ENCODE assay signal across 8 mouse cellular contexts in genomic region chr5:16309168-16310006, GRCm38 (mm10).
DNase-seq lines count a peak whose midpoint lies in the region; ATAC-seq and TF ChIP-seq lines count a peak whose summit lies in the region.

No protein-coding gene starts in this region.

- no peak overlapping the region for H3K4me3 ChIP-seq in heart, embryonic 10.5 days
- H3K4me3 ChIP-seq in cerebellum, adult 2 months (replicated peaks; ENCODE audit: insufficient read depth, low read depth, low read length), result no peak overlapping the region
- H3K4me3 ChIP-seq in intestine, embryonic 14.5 days (ENCODE audit: low read depth, low read length), result no peak overlapping the region
- no peak overlapping the region for H3K4me3 ChIP-seq in left cerebral cortex, adult 2 months
- no peak overlapping the region for H3K4me3 ChIP-seq in midbrain, embryonic 12.5 days
- no peak overlapping the region for H3K4me3 ChIP-seq in small intestine, adult 2 months (ENCODE audit: low read depth, low read length)

- peak; percentile 62; the same call in 1 of the 2 replicates for ATAC-seq in intestine, embryonic 14.5 days (replicated peaks; ENCODE audit: low FRiP score, low TSS enrichment, low read depth)
- ATAC-seq in midbrain, embryonic 12.5 days (ENCODE audit: low FRiP score, low read depth), result peak; percentile 87

- peak; percentile 87 for DNase-seq in heart, adult 11 months
- DNase-seq in heart, embryonic 10.5 days (ENCODE audit: low spot score), result no peak
- DNase-seq in cerebellum, adult 2 months, result peak; percentile 42 to 58
- DNase-seq in frontal cortex, adult 2 months (ENCODE audit: extremely low spot score in 1 of 2, low spot score in 1 of 2), result peak; percentile 25 to 87
- DNase-seq in intestine, embryonic 14.5 days (ENCODE audit: low spot score), result peak; percentile 68
- DNase-seq in left cerebral cortex, adult 2 months (ENCODE audit: extremely low spot score in 1 of 2, low spot score in 2 of 2), result peak; percentile 72 to 74

- H3K9me3 ChIP-seq in heart, embryonic 10.5 days, result no peaks in the 10 kb centered on the region
- no peaks in the 10 kb centered on the region for H3K9me3 ChIP-seq in intestine, embryonic 14.5 days (ENCODE audit: control insufficient read depth, low read length)
- no peaks in the 10 kb centered on the region for H3K9me3 ChIP-seq in midbrain, embryonic 12.5 days

- no peak overlapping the region for H3K27ac ChIP-seq in heart, embryonic 10.5 days
- no peak overlapping the region for H3K27ac ChIP-seq in cerebellum, adult 2 months (ENCODE audit: insufficient read depth, low read length)
- H3K27ac ChIP-seq in intestine, embryonic 14.5 days (ENCODE audit: low read depth), result no peak overlapping the region
- H3K27ac ChIP-seq in left cerebral cortex, adult 2 months, result no peak overlapping the region
- no peak overlapping the region for H3K27ac ChIP-seq in midbrain, embryonic 12.5 days (replicated peaks)
- H3K27ac ChIP-seq in small intestine, adult 2 months (ENCODE audit: insufficient read depth, low read depth, low read length), result no peak overlapping the region

- no peaks in the 10 kb centered on the region for H3K4me1 ChIP-seq in heart, embryonic 10.5 days
- H3K4me1 ChIP-seq in cerebellum, adult 2 months (ENCODE audit: control insufficient read depth, insufficient read depth, low read length), result no peaks in the 10 kb centered on the region
- H3K4me1 ChIP-seq in intestine, embryonic 14.5 days (replicated peaks; ENCODE audit: control insufficient read depth, insufficient read depth, low read length), result no peaks in the 10 kb centered on the region
- no peaks in the 10 kb centered on the region for H3K4me1 ChIP-seq in midbrain, embryonic 12.5 days
- H3K4me1 ChIP-seq in small intestine, adult 2 months (ENCODE audit: control insufficient read depth, insufficient read depth, insufficient read length, low read length), result no peaks in the 10 kb centered on the region

- H3K9ac ChIP-seq in intestine, embryonic 14.5 days (ENCODE audit: low read length), result no peak overlapping the region
- no peak overlapping the region for H3K9ac ChIP-seq in midbrain, embryonic 12.5 days (replicated peaks)

- WGBS in heart, embryonic 10.5 days, result 49% methylated on average over 7 of the region's 7 CpGs
- WGBS in cerebellum, adult 2 months, result 42% methylated on average over 7 of the region's 7 CpGs
- 41% methylated on average over 7 of the region's 7 CpGs for WGBS in intestine, embryonic 14.5 days
- 43% methylated on average over 7 of the region's 7 CpGs for WGBS in midbrain, embryonic 12.5 days
- WGBS in small intestine, adult 2 months, result 35% methylated on average over 7 of the region's 7 CpGs

- no peak overlapping the region for H3K4me2 ChIP-seq in intestine, embryonic 14.5 days (ENCODE audit: low read length)
- H3K4me2 ChIP-seq in midbrain, embryonic 12.5 days (replicated peaks), result no peak overlapping the region

- no peak for TF ChIP-seq POLR2A in cerebellum, adult 2 months (IDR thresholded peaks at IDR 0.05; ENCODE audit: borderline replicate concordance, insufficient read depth, low read length)
- no peak for TF ChIP-seq POLR2A in small intestine, adult 2 months (IDR thresholded peaks at IDR 0.05; ENCODE audit: low read depth, low read length)

- peak; percentile 74 for TF ChIP-seq CTCF in cerebellum, adult 2 months (IDR thresholded peaks at IDR 0.05; ENCODE audit: borderline replicate concordance, insufficient read depth, low read depth, low read length)
- peak; percentile 91 for TF ChIP-seq CTCF in left cerebral cortex, adult 2 months (IDR thresholded peaks at IDR 0.05)
- peak; percentile 65; the same call in 1 of the 2 replicates for TF ChIP-seq CTCF in small intestine, adult 2 months (IDR thresholded peaks at IDR 0.05; ENCODE audit: extremely low read depth, insufficient read length, insufficient replicate concordance, low read depth, low read length)

- no peaks in the 10 kb centered on the region for H3K36me3 ChIP-seq in heart, embryonic 10.5 days
- H3K36me3 ChIP-seq in intestine, embryonic 14.5 days (ENCODE audit: control insufficient read depth, insufficient read depth, low read length), result no peaks in the 10 kb centered on the region
- no peaks in the 10 kb centered on the region for H3K36me3 ChIP-seq in midbrain, embryonic 12.5 days
- no peaks in the 10 kb centered on the region for H3K36me3 ChIP-seq in small intestine, adult 2 months (ENCODE audit: control insufficient read depth, insufficient read depth, low read length)

- intact Hi-C loops in left cerebral cortex, adult 2 months (cut with DNase I), result loop anchor here (1.0 kb wide), 1 partner anchor 560 kb away; no protein-coding TSS in a partner anchor

- H3K27me3 ChIP-seq in heart, embryonic 10.5 days (ENCODE audit: insufficient read depth, poor library complexity, severe bottlenecking), result no peaks in the 10 kb centered on the region
- no peaks in the 10 kb centered on the region for H3K27me3 ChIP-seq in cerebellum, adult 2 months (ENCODE audit: control insufficient read depth, insufficient read depth, low read length)
- H3K27me3 ChIP-seq in intestine, embryonic 14.5 days (replicated peaks; ENCODE audit: control insufficient read depth, insufficient read depth, low read length), result no peaks in the 10 kb centered on the region
- no peaks in the 10 kb centered on the region for H3K27me3 ChIP-seq in midbrain, embryonic 12.5 days
- no peaks in the 10 kb centered on the region for H3K27me3 ChIP-seq in small intestine, adult 2 months (ENCODE audit: control insufficient read depth, insufficient read depth, low read length)
